Comparison of ENCODE assay signal across 7 mouse cellular contexts in the genomic region with DNA sequence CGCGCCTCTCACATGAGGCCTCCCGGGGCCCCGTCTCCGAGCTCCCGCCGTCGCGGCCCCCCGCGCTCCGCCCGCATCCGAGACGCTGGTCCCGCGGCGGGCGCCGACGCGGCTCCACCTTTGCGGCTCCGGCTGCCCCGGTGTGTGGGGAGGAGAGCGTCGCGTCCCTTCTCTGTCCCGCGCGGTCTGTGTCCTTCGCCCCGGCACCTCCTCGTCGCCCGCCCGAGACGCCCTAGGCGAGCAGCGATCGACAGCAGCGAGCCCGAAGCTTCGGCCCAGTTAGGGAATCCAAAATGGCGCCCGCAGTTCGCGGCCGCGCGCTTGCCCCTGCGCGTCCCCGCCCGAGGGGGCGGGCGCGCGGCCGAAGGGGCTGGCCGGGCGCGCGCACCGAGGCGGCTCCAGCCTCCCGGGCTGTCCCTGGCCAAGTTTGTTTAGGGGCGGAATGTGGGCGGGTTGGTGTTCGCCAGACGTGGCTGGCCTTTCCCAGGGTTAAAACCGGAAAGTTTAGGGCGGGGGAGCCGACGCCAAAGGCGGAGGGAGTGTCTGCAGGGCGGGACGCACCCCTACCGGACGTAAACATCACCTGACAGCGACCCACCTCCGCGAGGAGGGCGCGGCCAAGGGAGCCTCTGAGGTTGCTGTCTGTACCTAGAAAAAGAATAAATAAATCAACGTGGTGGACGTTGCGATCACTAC. TPM values are rescaled to one million over a fixed set of nuclear protein-coding genes. Genes with fewer than 3 reads are reported as not detected.
DNase-seq lines count a peak whose midpoint lies in the region; ATAC-seq lines count a peak whose summit lies in the region.

Gene Fbxl3 (minus strand): TSS at position 329 of the 696 bp plus-strand sequence.

- H3K4me3 ChIP-seq in intestine, embryonic 15.5 days (replicated peaks), result peak within 1 kb of the TSS; percentile 88
- peak within 1 kb of the TSS; percentile 85 for H3K4me3 ChIP-seq in midbrain, embryonic 10.5 days

- intact Hi-C loops in gastrocnemius, postnatal 36 days (cut with DNase I), result no loop called here
- intact Hi-C loops in left cerebral cortex, postnatal 25 days (cut with DNase I), result loop anchor here (1.0 kb wide), 1 partner anchor 29 kb away; the partner anchor contains the start of gene Cln5

- H3K9ac ChIP-seq in intestine, embryonic 15.5 days, result peak within 1 kb of the TSS; percentile 98

- H3K9me3 ChIP-seq in intestine, embryonic 15.5 days, result no peaks in the 10 kb centered on the region
- H3K9me3 ChIP-seq in midbrain, embryonic 10.5 days (replicated peaks), result no peaks in the 10 kb centered on the region

- H3K4me1 ChIP-seq in intestine, embryonic 15.5 days (replicated peaks), result 0 out of 2 replicates have a peak, but pooled peaks cover 12% of the 10 kb centered on the region
- H3K4me1 ChIP-seq in midbrain, embryonic 10.5 days, result peaks cover 29% of the 10 kb centered on the region

- no peaks in the 10 kb centered on the region for H3K36me3 ChIP-seq in intestine, embryonic 15.5 days
- H3K36me3 ChIP-seq in midbrain, embryonic 10.5 days, result peaks cover 22% of the 10 kb centered on the region

- peak within 1 kb of the TSS; percentile 61 for H3K4me2 ChIP-seq in intestine, embryonic 15.5 days (replicated peaks)

- peak; percentile 94 for ATAC-seq in intestine, embryonic 15.5 days

- DNase-seq in adrenal gland, adult 2 months, result peak; percentile 98
- peak; percentile 82 for DNase-seq in embryo, embryonic 11.5 days (ENCODE audit: low read depth, low spot score)
- DNase-seq in gastrocnemius, postnatal 36 days, result peak; percentile 85 to 95
- DNase-seq in left cerebral cortex, postnatal 25 days (ENCODE audit: low spot score in 2 of 2), result peak; percentile 84 to 90
- peak; percentile 87 for DNase-seq in midbrain, embryonic 10.5 days (ENCODE audit: low spot score)
- peak; percentile 82 for DNase-seq in right cerebral cortex, postnatal 4 days

- no peaks in the 10 kb centered on the region for H3K27me3 ChIP-seq in intestine, embryonic 15.5 days (replicated peaks)
- no peaks in the 10 kb centered on the region for H3K27me3 ChIP-seq in midbrain, embryonic 10.5 days (ENCODE audit: low read depth, poor library complexity, severe bottlenecking)

- H3K27ac ChIP-seq in intestine, embryonic 15.5 days, result peak within 1 kb of the TSS; percentile 99
- H3K27ac ChIP-seq in midbrain, embryonic 10.5 days (replicated peaks), result peak within 1 kb of the TSS; percentile 99

- under 1% methylated on average over 73 of the region's 88 CpGs for WGBS in intestine, embryonic 15.5 days
- WGBS in midbrain, embryonic 10.5 days, result under 1% methylated on average over 88 of the region's 88 CpGs

RNA-seq across cellular contexts. Expression of gene Fbxl3, which starts in this region (rescaled TPM):
- 10 to 100 TPM; 71.4 to 82.8 TPM for total RNA-seq in adrenal gland, adult 2 months (2021)
- polyA plus RNA-seq in adrenal gland, adult 2 months (2012; rRNA removed), result 40.0 and 45.1 TPM in 2 replicates
- total RNA-seq in gastrocnemius, postnatal 36 days (2021), result 10 to 100 TPM; 45.2 to 47.0 TPM
- 22.4 and 23.0 TPM in 2 replicates for polyA plus RNA-seq in intestine, embryonic 15.5 days (2015; fragmentation: Nextera tagmentation; extraction: Ambion mirVana)
- 10 to 100 TPM; 89.1 to 89.7 TPM for total RNA-seq in left cerebral cortex, postnatal 25 days (2021)
- polyA plus RNA-seq in midbrain, embryonic 10.5 days (2016; fragmentation: Nextera tagmentation; extraction: Ambion mirVana), result 13.8 and 16.4 TPM in 2 replicates

Comparison
In these comparisons a context has a peak if more than half of its experiments do, and no peak if none do; other contexts are left out.
1. Peak in every context shown above with its lines: DNase-seq, ATAC-seq, H3K4me3 ChIP-seq and H3K27ac ChIP-seq.